Mouse (Mus musculus) G1E (cell line): ENCODE results near the gene 4930426L09Rik. TPM values are rescaled to one million over a fixed set of nuclear protein-coding genes. Genes with fewer than 3 reads are reported as not detected.

Experiments
- ATAC-seq: 2 replicates; pipeline ENCODE4 v1.8.0; 2016; ENCODE audit warnings: mild to moderate bottlenecking; ENCODE audit not compliant: insufficient number of reproducible peaks, poor library complexity, low FRiP score, severe bottlenecking; ENCODE audit errors: extremely low read depth
- DNase-seq: peaks from one replicate; pipeline ENCODE4 v3.0.0; 2012; ENCODE audit warnings: low spot score
- H3K27me3 ChIP-seq: 2 replicates; pipeline ENCODE4 v1.6.1; 2012; ENCODE audit warnings: mild to moderate bottlenecking, low read length, inconsistent platforms; ENCODE audit not compliant: insufficient read depth
- H3K36me3 ChIP-seq: replicated peaks from 2 replicates; pipeline ENCODE3; 2012; ENCODE audit warnings: mild to moderate bottlenecking, inconsistent platforms
- H3K4me1 ChIP-seq: 2 replicates; pipeline ENCODE4 v1.6.1; 2012; ENCODE audit warnings: low read depth, low read length, inconsistent platforms, mixed read lengths; ENCODE audit not compliant: insufficient read depth
- H3K4me3 ChIP-seq: 2 replicates; pipeline ENCODE4 v1.5.1; 2012; ENCODE audit warnings: low read depth, mild to moderate bottlenecking, inconsistent platforms, low read length, moderate library complexity, mixed read lengths
- H3K9me3 ChIP-seq: replicated peaks from 2 replicates; pipeline ENCODE4 v1.6.1; 2012; ENCODE audit warnings: inconsistent platforms
- CTCF ChIP-seq: IDR thresholded peaks from 2 replicates; pipeline ENCODE4 v1.5.1; 2012; ENCODE audit warnings: low read depth, low read length, inconsistent platforms, mixed read lengths
- GATA1 ChIP-seq: IDR thresholded peaks from 2 replicates; pipeline ENCODE4 v1.6.1; 2012; ENCODE audit warnings: borderline replicate concordance, low read length, inconsistent platforms, mixed read lengths
- GATA2 ChIP-seq: IDR thresholded peaks from 2 replicates; pipeline ENCODE4 v1.6.1; 2012; ENCODE audit warnings: low read depth, low read length, inconsistent platforms, borderline replicate concordance
- POLR2AphosphoS5 ChIP-seq: IDR thresholded peaks from 2 replicates; pipeline ENCODE4 v1.6.1; 2012; ENCODE audit warnings: low read depth, low read length, inconsistent platforms; ENCODE audit not compliant: insufficient replicate concordance
- TAL1 ChIP-seq: conservative IDR thresholded peaks from 2 replicates; pipeline ENCODE4 v1.6.1; 2012; ENCODE audit warnings: low read depth, low read length, inconsistent platforms, mixed read lengths
- polyA plus RNA-seq: library from polyadenylated mRNA; stranded (reverse); fragments of >175 nt; gene quantifications from 2 replicates; pipeline ENCODE4 v1.2.3, GENCODE M21; 2012
- total RNA-seq, 2 experiments: library from RNA; stranded (forward) in 1 of 2; stranded (reverse) in 1 of 2; fragments of 200-1000 nt in 1 of 2; fragments of >200 nt in 1 of 2; fragmentation: Nextera tagmentation in 1 of 2; gene quantifications; 2 replicates each; pipeline ENCODE4 v1.2.3; 2014 to 2017

The 4930426L09Rik gene
- total and polyA plus RNA-seq, 3 experiments, result 0.36 to 8.7 (median 1.6) TPM

- no peak for DNase-seq
Measured at GRCm38 (mm10) chr2:18959008-18959407, 39.1 kb upstream of the 4930426L09Rik start.

DNA sequence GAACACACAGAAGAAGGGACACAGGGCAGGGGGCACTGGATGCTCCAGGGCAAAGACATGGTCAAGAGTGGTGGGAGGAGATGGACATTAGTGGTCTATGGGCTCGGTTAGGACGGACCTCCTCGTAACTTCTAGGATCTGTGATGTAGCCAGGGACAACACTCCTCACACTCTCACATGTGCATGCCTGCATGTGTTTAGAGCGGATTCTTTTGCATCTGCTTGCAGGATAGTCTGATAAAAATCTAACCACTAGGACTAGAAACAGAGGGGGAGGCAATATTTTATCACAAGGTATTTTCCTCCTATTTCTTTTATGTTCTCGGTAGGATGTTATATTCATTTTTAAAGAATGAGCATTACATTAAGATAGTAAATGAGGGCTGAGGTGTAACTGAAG, 38.6 kb upstream of the 4930426L09Rik start:
- no peak for TF ChIP-seq POLR2AphosphoS5
- TF ChIP-seq GATA2, result no peak
- no peak for TF ChIP-seq TAL1
- TF ChIP-seq CTCF, result no peak
- no peak for TF ChIP-seq GATA1
- Histone ChIP-seq H3K27me3 (no peaks in the 10 kb centered on the region), H3K9me3 (no peaks in the 10 kb centered on the region), H3K4me3 (peak overlapping the region; percentile 13; the same call in 1 of the 2 replicates), H3K36me3 (peaks cover 45% of the 10 kb centered on the region), H3K4me1 (peaks cover 97% of the 10 kb centered on the region)
- ATAC-seq (no peak), DNase-seq (no peak)

More at GRCm38 (mm10) chr2:18959008-18959407, 39.1 kb upstream of the 4930426L09Rik start:
- H3K4me1 ChIP-seq, result peaks cover 98% of the 10 kb centered on the region
- no peaks in the 10 kb centered on the region for H3K27me3 ChIP-seq
- peaks cover 45% of the 10 kb centered on the region for H3K36me3 ChIP-seq
- peak overlapping the region; percentile 2; the same call in 1 of the 2 replicates for H3K4me3 ChIP-seq
- TF ChIP-seq POLR2AphosphoS5 (no peak), GATA1 (no peak), TAL1 (no peak), CTCF (no peak), GATA2 (no peak)
- no peaks in the 10 kb centered on the region for H3K9me3 ChIP-seq
- ATAC-seq, result peak; percentile 22; the same call in 1 of the 2 replicates

DNA sequence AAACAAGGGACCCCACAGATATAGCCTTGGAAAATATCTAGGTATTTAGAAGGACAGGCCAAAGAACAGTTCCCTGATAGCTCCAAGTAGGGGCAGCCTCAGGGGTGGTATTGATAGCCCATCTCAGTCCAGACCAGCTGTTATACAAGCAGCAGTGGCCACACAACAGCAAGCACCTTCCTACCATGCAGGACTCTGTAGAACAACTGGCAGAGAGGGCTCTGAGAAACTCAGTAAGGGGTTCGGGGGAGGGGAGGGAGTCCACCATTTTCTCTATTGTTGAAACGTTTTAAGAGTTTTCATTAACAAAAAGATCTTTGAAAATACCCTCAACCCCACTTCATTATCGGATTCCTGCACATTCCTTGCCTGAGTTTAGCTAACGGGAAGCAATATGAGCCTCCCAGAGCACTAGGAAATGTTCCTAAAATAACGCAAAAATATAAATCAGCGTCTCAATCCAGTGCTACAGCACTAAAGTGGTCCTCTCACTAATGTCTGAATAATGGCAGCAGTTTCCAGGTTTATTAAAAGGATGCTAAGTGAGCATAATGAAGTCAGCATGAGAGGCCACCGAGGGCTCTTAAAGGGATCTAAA, 37.7 kb upstream of the 4930426L09Rik start:
- ATAC-seq (no peak), DNase-seq (no peak)
- peaks cover 92% of the 10 kb centered on the region for H3K4me1 ChIP-seq
- H3K4me3 ChIP-seq, result no peak overlapping the region
- no peaks in the 10 kb centered on the region for H3K27me3 ChIP-seq
- TF ChIP-seq POLR2AphosphoS5 (no peak), GATA2 (no peak), GATA1 (no peak), CTCF (no peak), TAL1 (no peak)
- H3K36me3 ChIP-seq, result peaks cover 49% of the 10 kb centered on the region
- H3K9me3 ChIP-seq, result no peaks in the 10 kb centered on the region

- peaks cover 58% of the 10 kb centered on the region for H3K36me3 ChIP-seq
- no peak overlapping the region for H3K4me3 ChIP-seq
- ATAC-seq (no peak), DNase-seq (no peak)
- no peaks in the 10 kb centered on the region for H3K9me3 ChIP-seq
- no peaks in the 10 kb centered on the region for H3K27me3 ChIP-seq
- no peak for TF ChIP-seq CTCF
- no peak for TF ChIP-seq GATA2
- no peak for TF ChIP-seq POLR2AphosphoS5
- peaks cover 87% of the 10 kb centered on the region for H3K4me1 ChIP-seq
Measured at GRCm38 (mm10) chr2:18962502-18962901, 35.6 kb upstream of the 4930426L09Rik start.

DNA sequence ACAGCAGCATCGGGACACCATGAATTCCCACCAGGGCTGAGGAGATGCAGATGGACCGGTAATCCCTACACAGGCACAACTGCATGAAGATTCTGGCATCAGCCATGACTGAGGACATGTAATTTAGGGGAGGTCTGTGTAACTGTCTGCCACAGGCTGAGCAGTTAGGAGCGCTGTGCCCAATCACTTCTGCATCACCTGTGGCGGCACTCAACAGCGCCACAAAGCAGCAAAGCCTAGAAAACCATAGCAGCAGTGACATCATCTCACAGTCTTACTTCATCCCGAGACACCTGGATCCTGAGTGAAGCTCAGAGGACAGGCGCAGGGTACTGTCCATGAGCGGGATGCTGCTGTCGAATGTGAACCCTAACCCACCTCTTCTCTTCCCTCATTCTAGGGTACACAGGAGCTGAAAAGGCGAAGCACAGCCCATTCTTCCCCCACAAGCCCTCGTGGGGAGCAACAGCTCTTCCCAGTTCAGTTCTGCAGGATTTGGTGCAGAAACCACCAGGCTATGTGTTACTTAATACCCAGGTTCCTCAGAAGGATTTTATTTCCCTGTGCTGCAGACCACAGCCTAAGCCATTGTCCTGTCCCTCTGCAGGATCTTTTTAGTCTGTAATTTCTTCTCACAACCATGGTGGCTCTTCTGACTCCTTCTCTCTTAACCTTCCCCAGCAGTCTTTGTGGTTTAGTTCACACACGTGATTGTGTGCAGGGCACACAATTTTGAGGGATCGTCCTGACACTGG, 34.7 kb upstream of the 4930426L09Rik start:
- DNase-seq (no peak), ATAC-seq (no peak)

GRCm38 (mm10) chr2:18965108-18965507, 33.0 kb upstream of the 4930426L09Rik start:
- H3K9me3 ChIP-seq, result no peaks in the 10 kb centered on the region
- H3K4me1 ChIP-seq, result peaks cover 84% of the 10 kb centered on the region
- TF ChIP-seq TAL1 (no peak), CTCF (no peak), GATA2 (no peak), POLR2AphosphoS5 (no peak), GATA1 (no peak)
- peaks cover 60% of the 10 kb centered on the region for H3K36me3 ChIP-seq
- DNase-seq (no peak), ATAC-seq (no peak)
- H3K27me3 ChIP-seq, result no peaks in the 10 kb centered on the region
- H3K4me3 ChIP-seq, result no peak overlapping the region

More for the DNA sequence above, 34.7 kb upstream of the 4930426L09Rik start:
- Histone ChIP-seq H3K9me3 (no peaks in the 10 kb centered on the region), H3K36me3 (peaks cover 55% of the 10 kb centered on the region), H3K27me3 (no peaks in the 10 kb centered on the region), H3K4me3 (no peak overlapping the region; the same call in 1 of the 2 replicates), H3K4me1 (peaks cover 84% of the 10 kb centered on the region)
- TF ChIP-seq GATA1 (no peak), POLR2AphosphoS5 (no peak)
